Mouse (Mus musculus) embryo, embryonic 11.5 days (tissue): ENCODE measurements around the gene Secisbp2.
"Not testable (repeated sequence)": the region's sequence is repeated elsewhere in the genome, so short reads cannot be mapped to it uniquely, and the experiment has no call there.

ENCODE experiments used
- DNase-seq: peaks from one replicate; pipeline ENCODE4 v3.0.0-alpha.2; 2012; ENCODE audit warnings: low read depth, low spot score

The Secisbp2 gene

GRCm38 (mm10) chr13:51651408-51652064, at the start of gene Secisbp2:
Gene Secisbp2, plus strand, starts transcription at chr13:51651697.
- DNase-seq = peak; percentile 88

DNA sequence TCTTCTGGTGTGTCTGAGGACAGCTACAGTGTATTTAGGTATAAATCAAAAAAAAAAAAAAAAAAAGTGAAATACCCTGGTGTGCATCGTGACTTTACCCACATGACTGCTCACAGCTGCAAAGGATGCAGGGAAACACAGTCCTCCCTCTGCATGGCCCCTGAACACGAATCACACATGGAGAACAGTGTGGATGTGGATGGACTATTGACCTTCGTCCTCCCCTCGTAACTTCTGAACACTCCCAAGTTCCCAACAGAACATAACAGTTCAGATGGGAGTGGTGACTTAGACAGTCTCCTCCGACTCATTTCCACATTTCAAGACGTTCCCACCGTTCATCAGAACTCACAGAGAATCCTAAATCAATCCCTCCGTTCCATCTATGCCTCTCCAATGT, 48.7 kb upstream of the Secisbp2 start:
- DNase-seq = no peak

- peak; percentile 66 for DNase-seq
Observed at GRCm38 (mm10) chr13:51603221-51603893, 48.1 kb upstream of the Secisbp2 start.

DNA sequence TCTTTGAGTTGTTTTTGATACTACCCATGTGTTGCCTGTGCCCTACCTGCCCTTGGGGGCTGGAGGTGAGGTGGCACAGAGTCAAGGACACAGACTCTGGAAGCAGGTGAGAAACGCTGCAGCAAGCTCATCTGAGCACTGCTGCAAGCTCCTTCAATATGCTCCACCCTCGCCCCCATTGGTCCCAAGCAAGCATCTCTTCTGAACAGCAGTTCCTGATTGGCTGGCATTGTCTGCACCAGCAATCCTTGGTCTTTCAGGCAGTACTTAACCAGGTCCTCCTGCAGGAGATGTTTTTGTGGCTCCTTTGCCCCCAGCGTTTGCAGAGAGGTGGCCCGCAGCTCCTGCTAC, 47.6 kb upstream of the Secisbp2 start:
- DNase-seq = no peak

DNA sequence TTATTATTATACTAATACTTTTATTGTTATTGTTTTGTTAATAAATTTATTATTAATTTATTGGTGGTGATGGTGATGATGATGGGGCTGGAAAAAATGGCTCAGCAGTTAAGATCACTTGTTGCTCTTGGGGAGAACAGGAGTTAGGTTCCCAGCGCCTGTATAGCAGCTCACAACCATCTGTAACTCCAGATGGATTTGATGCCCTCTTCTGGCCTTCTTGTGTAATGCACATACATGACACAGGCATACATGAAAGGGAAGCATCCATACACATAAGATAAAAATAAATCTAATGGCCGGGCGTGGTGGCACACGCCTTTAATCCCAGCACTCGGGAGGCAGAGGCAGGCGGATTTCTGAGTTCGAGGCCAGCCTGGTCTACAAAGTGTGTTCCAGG, 42.3 kb upstream of the Secisbp2 start:
- no peak for DNase-seq

GRCm38 (mm10) chr13:51611060-51611459, 40.4 kb upstream of the Secisbp2 start:
- no peak for DNase-seq

DNA sequence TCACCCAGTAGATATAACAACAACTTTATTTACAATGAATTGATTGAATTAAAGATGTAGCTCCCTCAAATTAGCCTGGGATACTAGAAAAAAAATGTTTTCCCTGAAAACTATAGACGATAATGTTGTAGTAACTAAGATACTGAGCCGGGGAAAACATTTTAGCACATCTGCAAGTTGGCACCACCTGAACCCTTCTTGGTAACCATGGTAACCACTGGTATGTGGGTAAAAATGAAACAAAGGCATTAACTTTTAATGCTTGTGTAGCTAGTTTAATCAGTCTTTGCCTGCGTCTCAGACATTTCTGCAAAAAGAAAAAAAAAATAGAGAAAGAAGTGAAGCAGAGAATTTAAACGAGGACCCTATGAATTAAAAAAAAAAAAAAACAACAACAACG, 40.0 kb upstream of the Secisbp2 start:
- DNase-seq = no peak

DNA sequence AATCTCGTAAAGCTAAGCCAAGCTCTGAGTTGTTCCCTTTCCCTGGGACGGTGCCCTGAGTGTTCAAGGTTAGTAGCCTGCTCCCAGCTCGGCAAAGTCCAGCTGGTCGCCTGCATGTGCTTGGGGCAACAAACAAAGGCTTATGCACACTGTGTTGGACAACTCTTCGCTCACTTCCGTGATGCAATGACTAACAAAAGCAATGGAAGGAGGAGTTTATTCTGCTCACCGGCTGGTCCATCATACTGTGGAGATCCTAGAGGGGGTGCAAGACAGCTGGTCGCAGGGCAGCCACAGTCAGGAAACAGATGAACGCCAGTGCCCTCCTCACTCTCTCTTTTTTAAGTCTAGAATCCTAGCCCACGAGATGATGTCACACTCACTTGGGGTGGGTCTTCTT, 35.7 kb upstream of the Secisbp2 start:
- no peak for DNase-seq

DNA sequence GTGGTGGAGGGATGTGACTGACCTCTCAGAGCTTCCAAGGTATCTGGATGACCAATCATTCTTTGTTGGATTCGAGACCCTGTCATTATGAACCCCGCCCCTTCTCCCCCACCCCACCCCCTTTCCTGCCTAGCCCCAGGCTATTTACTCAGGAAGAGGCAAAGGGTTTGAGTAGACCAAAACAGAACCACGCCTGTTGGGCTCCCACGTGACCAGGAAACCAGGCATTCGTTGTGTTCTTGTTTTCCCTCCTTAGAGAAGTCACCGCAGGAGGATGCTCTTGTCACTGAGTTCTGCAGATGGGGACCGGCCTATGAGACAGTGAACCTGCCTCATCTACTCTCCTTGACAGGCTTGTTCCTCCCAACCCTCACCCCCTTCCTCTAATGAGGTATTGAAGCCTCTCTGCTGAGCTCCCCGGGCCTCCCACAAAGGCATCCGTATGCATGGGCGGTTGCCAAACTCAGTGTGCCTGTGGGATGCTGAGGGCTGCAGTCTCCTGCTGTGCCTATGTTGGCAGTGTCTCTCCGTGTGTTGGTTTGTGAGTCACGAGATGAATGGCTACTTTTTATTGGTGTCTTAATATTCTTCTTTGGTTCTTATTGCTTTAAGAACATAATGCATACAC, 35.0 kb upstream of the Secisbp2 start:
- no peak for DNase-seq

DNA sequence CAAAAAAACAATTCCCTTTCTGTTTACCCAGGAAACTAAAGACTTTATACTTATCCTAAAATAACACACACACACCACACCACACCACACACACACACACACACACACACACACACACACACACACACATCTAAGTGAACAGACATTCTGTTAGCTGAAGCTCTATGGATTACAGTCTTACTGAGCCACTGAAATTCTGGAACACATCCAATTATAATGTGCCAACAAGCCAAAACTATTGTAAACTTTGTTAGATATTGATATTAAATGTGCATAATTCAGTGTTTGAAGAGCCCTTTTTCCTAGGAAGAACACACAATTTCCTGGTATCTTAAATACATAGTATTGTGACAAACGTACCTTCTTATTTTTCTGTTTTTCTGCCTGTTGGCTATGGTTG, 34.2 kb upstream of the Secisbp2 start:
- DNase-seq = no peak

GRCm38 (mm10) chr13:51617861-51618260, 33.6 kb upstream of the Secisbp2 start:
- peak; percentile 41 for DNase-seq

DNA sequence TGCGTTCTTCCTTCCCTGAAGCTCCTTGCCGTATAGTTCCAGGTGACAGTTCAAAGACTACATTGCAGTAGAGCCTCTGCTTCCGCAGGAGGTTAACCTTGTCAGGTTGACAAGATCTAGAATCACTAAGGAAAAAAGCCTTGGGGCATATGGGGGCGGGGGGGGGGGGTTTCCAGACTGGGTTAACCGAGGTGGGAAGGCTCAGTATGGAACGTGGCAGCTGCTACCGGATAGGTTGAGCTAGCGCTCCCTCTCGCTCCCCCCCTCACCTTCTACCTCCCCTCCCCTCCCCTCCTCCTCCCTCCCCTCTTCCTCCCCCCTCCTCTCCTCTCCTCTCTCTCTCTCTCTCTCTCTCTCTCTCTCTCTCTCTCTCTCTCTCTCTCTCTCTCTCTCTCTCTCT, 32.9 kb upstream of the Secisbp2 start:
- no peak for DNase-seq

DNA sequence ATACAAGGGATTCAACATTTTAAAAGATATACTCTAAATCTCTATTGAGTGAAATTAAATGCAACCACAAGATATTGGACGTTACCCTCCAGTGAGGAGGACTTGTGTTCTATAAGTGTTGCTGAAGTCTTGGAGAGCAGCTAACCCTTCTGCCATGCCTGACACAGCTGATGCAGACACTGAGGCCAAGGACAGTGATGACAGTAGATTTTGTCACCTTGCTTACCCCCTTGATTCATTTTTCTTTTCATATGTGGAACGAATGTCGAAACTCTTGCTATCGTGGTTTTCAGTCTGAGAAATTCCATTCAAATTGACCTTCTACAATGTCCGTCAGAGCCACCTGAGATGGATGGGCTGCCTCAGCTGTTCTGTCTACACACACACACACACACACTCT, 28.9 kb upstream of the Secisbp2 start:
- DNase-seq = no peak

DNA sequence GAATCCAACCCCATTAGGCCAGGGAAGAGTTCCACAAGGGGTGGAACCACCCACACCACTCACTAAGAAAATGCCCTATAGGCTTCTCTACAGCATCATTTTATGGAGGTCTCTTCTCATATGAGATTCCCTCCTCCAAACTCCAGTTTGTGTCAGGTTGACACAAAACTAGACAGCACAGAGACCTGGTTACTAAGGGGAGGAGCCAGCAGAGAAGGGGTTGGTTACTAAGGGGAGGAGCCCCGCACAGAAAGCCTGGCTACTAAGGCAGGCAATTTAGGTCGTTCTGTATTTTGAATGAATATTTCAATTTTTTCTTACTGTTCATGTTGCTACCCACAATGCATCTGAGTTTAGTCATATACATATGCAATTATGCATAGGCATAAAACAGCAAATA, 27.8 kb upstream of the Secisbp2 start:
- no peak for DNase-seq

DNA sequence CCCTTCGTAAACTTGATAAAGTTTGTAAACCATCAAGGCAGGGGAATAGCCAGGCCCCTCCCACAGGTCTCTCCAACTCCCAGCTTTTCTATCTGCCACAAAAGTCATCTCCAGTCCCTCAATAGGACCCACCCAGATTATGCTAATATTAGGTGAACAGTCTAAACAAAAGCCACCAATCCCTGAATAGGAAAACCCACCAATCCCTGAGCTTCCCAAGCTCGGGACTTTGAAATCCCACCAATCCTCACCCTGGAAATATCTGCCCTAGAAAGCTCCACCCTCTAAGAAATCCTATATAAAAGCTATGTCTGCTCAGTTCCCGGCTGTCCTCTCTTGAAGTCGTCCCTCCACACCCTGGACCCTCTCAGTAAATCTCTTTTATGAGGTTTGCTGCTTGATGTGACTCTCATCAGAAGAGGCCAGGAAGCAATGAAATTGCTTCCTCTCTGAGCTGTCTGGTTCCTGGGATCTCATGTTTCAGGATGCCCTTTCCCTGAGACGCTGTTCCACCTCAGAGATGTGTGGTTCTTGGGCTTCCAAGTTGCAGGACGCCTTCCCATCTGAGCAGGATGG, 23.1 kb upstream of the Secisbp2 start:
- no peak for DNase-seq

DNA sequence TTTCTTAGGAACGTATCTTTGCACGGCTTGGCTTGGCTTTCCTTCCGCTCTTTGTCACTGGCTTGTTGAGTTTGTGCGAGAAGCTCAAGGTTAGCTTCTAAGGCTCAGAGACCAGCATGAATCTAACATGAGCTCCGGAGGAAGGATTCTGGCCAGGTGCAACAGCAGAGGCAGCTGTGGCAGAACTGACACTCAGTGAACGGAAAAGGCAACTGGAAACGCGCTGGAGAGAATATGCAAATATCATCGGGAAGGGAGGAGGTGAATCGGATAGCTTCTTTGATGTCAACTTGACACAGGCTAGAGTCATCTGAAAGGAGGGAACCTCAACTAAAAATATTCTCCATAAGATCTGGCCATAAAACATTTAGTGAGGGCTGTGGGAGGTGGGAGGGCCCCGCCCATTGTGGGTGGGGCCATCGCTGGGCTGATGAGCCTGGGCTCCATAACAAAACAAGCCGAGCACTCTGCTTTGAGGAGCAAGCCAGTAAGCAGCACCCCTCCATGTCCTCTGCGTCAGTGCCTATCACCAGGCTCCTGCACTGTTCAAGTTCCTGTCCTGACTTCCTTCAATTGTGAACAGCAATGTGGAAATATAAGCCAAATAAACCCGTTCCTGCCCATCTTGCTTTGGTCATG, 20.0 kb upstream of the Secisbp2 start:
- no peak for DNase-seq

DNA sequence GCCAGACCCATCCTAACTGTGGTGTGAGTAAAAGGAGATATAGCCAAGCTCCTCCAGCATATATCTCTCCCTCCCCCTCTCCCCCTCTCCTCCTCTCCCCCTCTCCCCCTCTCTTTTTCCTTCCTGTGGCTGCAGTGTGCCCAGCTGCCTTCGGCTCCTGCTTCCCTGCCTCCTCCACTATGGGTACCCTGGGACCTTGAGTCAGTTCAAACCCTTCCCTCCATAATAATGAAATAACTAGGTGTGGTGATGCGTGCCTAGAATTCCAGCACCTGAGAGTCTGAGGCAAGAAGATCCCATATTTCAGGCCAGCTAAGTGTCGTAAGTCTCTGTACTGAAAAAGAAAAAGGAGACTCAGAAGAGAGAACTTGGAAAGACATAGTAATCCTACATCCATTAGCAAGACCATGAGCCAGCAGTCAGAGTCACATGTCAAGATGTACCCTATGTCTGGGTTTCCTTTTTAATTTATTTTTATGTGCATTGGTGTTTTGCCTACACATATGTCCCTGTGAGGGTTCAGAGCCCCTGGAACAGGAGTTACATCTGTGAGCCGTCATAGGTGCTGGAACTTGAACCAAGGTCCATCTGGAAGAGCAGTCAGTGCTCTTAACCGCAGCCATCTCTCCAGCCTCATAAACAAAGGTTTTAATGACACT, 18.8 kb upstream of the Secisbp2 start:
- no peak for DNase-seq

DNA sequence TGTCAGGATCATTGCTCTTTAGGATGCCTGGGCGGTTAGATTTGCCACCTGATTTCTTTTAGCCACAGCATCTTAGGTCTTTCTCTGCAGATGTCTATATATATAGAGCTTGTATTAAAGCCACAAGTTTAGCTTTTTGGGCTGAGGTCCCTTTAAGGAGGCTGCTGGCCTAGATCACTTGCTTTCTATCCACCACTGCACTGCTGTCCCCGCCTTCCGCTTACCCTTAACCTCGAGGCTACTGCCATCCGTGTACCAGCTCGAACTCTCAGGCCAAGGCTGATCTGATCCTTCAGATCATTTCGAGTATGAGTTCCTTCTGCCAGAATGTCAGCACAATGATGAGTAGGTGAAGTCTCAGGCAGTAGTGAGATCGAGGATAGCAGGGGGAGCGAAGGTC, 16.1 kb upstream of the Secisbp2 start:
- not testable (repeated sequence) for DNase-seq

DNA sequence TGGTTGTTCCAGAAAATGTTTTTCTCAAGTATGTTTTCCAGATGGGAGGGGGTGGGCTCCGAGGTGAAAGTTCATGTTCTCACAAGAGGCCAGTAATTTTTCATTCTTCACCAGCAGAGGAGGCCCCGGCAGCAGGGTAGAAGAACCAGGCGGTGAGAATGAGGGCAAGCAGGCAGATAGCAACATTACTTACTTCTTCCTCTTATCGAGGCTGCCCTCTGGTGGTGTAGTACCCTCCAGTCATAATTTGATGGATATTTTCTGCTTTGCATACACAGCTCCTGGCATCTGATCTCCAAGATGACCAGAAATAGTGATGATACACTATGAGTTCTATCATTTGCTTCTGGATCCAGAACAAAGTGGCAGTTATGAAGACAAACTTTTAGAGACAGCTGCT, 12.5 kb upstream of the Secisbp2 start:
- DNase-seq = no peak

DNA sequence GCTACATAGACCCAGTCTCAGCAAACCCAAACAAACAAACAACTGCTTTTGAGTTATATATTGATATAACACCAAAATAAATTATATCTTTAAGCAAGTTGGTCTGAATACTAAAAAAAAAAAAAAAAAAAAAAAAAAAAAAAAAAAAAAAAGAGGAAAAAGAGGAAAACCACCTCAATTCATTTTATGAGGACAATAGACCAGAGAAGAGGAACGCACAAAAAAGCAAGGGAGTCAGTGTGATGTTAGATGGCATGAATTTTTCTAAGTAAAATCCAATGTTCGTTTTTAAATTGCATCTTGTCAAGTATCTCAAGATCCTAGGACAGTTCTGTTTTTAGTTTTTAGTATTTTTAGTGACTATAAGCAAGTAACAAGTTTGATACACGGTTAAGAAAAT, 10.1 kb upstream of the Secisbp2 start:
- no peak for DNase-seq

GRCm38 (mm10) chr13:51642171-51642778, 9.2 kb upstream of the Secisbp2 start:
- DNase-seq = no peak
